ENCODE assay signal across 12 mouse cellular contexts in the genomic region with DNA sequence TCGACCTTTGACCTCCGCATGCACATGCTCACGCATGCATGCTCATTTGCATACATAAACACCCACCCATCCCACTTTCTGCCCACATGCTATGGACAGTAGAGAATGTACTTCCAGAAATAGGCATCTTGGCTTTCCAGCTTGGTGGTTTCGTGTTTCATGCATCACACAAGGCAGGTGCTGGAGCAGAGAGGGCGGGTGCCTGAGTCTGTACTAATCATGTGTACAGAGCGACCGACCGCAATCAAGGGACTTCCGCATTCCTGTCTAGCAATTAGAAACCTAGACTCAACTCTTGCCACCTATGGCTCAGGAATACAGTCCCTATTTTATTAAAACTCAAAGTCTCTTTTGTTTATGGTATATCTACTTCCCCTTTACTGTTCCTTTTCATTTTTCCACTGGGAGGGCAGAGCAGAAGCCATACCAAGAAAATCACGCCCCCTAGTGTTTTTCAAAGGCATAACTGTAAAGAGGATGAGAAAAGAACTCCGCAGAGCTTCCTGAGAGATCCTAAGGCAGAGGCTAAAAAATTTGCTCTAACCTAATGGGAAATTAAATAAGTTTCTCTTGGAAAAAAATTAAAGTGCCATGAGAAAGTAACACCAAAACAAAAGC. TPM values are rescaled to one million over a fixed set of nuclear protein-coding genes. Genes with fewer than 3 reads are reported as not detected.
DNase-seq lines count a peak whose midpoint lies in the region; ATAC-seq and TF ChIP-seq lines count a peak whose summit lies in the region.
"Had no signal": no experiment of that assay in that cellular context is flagged by ENCODE, and none has a peak within 500 bp of the region (broad histone marks: within the 10 kb centered on the region; RNA-seq: fewer than 3 reads in every experiment).

No protein-coding gene starts in this region.

- peak; percentile 90 for ATAC-seq in intestine, embryonic 15.5 days
- no peak for ATAC-seq in erythroid progenitor cell, adult 5-6 weeks (replicated peaks; ENCODE audit: low FRiP score, poor library complexity, severe bottlenecking)
- ATAC-seq: midbrain, embryonic 16.5 days had no signal

- H3K9me3 ChIP-seq in E14TG2a.4 (ENCODE audit: low read length): no peaks in the 10 kb centered on the region
- no peaks in the 10 kb centered on the region for H3K9me3 ChIP-seq in intestine, embryonic 15.5 days
- H3K9me3 ChIP-seq: heart, embryonic 13.5 days had no signal

- peak; percentile 90 for DNase-seq in heart, adult 11 months
- DNase-seq in heart, postnatal 10 days: no peak
- DNase-seq in lung, postnatal 4 days: peak; percentile 31 to 56
- DNase-seq in urinary bladder, postnatal 14 days (ENCODE audit: low spot score): no peak
- no peak for DNase-seq in left cerebral cortex, adult 18-20 months (ENCODE audit: low spot score in 2 of 2)
- DNase-seq: adrenal gland, adult 2 months; cerebellum, adult 18-20 months had no signal

- peak; percentile 71 for TF ChIP-seq CTCF in E14TG2a.4 (conservative IDR thresholded peaks at IDR 0.05; ENCODE audit: low read length)

- intact Hi-C loops in heart, postnatal 10 days (cut with DNase I): no loop called here

- no peaks in the 10 kb centered on the region for H3K36me3 ChIP-seq in E14TG2a.4 (ENCODE audit: insufficient read depth, low read length)
- H3K36me3 ChIP-seq in intestine, embryonic 15.5 days: no peaks in the 10 kb centered on the region
- H3K36me3 ChIP-seq: heart, embryonic 13.5 days had no signal

- H3K27ac ChIP-seq in intestine, embryonic 15.5 days: 0 out of 2 replicates have a peak overlapping the region, but pooled peaks have one; percentile 14
- H3K27ac ChIP-seq: heart, embryonic 13.5 days had no signal

- no peak overlapping the region for H3K4me3 ChIP-seq in E14TG2a.4 (replicated peaks; ENCODE audit: low read length)
- no peak overlapping the region for H3K4me3 ChIP-seq in intestine, embryonic 15.5 days (replicated peaks)
- H3K4me3 ChIP-seq: heart, embryonic 13.5 days had no signal

- H3K4me2 ChIP-seq in intestine, embryonic 15.5 days (replicated peaks): no peak overlapping the region
- H3K4me2 ChIP-seq: heart, embryonic 13.5 days had no signal

- H3K9ac ChIP-seq in intestine, embryonic 15.5 days: no peak overlapping the region
- H3K9ac ChIP-seq: heart, embryonic 13.5 days had no signal

- 61% methylated on average over 11 of the region's 11 CpGs for WGBS in intestine, embryonic 15.5 days

- peaks cover 3% of the 10 kb centered on the region; the same call in 1 of the 2 replicates for H3K27me3 ChIP-seq in E14TG2a.4 (ENCODE audit: insufficient read depth, low read length)
- no peaks in the 10 kb centered on the region for H3K27me3 ChIP-seq in intestine, embryonic 15.5 days (replicated peaks)
- H3K27me3 ChIP-seq: heart, embryonic 13.5 days had no signal

- H3K4me1 ChIP-seq in E14TG2a.4 (replicated peaks; ENCODE audit: low read depth, low read length): peaks cover 9% of the 10 kb centered on the region; the same call in 1 of the 2 replicates
- 0 out of 2 replicates have a peak, but pooled peaks cover 7% of the 10 kb centered on the region for H3K4me1 ChIP-seq in intestine, embryonic 15.5 days (replicated peaks)

RNA-seq across cellular contexts. Expression of a gene that starts 22.5 kb away (rescaled TPM):
- 100 to 1,000 TPM; 101 to 104 TPM for total RNA-seq in heart, postnatal 10 days (2021)
- 20.0 and 20.6 TPM in 2 replicates for polyA plus RNA-seq in intestine, embryonic 15.5 days (2015; fragmentation: Nextera tagmentation; extraction: Ambion mirVana)
- total RNA-seq in erythroid progenitor cell, adult 5-6 weeks (2015; ENCODE audit: low replicate concordance): not detected in 2 replicates
- total RNA-seq in erythroid progenitor cell, adult 5-6 weeks (2017; ENCODE audit: low replicate concordance): not detected in 2 replicates
- total RNA-seq in left cerebral cortex, adult 18-20 months (2021): 1 to 10 TPM; 3.7 to 4.9 TPM

Comparison
In these comparisons a context has a peak if more than half of its experiments do, and no peak if none do; other contexts are left out.
1. DNase-seq: peak in heart, adult 11 months (single experiment) and lung, postnatal 4 days (2 of 2); none in heart, postnatal 10 days (0 of 2), urinary bladder, postnatal 14 days (single experiment) and left cerebral cortex, adult 18-20 months (0 of 2).
2. RNA of a gene that starts 22.5 kb away (total RNA-seq): 101 to 104 TPM in heart, postnatal 10 days; 3.7 to 4.9 TPM in left cerebral cortex, adult 18-20 months and not detected in erythroid progenitor cell, adult 5-6 weeks; every median in the first group is over 10 times any median in the second.